Mouse (Mus musculus) intestine, embryonic 14.5 days (tissue): Measurements from ENCODE around the gene Pgam1. TPM values are rescaled to one million over a fixed set of nuclear protein-coding genes. Genes with fewer than 3 reads are reported as not detected.
A peak's percentile ranks its signal among the peaks of the same experiment; 100 is the strongest.
"Not testable (repeated sequence)": the region's sequence is repeated elsewhere in the genome, so short reads cannot be mapped to it uniquely, and the experiment has no call there.

Experiments used
- ATAC-seq: fragments of 200-750 bp; cut with Nextera tagmentation; replicated peaks from 2 replicates; pipeline ENCODE4 v1.8.0; 2017; ENCODE audit warnings: low read depth, moderate number of reproducible peaks, moderate TSS enrichment, moderate library complexity; ENCODE audit not compliant: low FRiP score, low TSS enrichment
- DNase-seq: peaks from one replicate; pipeline ENCODE4 v3.0.0-alpha.2; 2018; ENCODE audit warnings: low spot score
- H3K27ac ChIP-seq: fragments of 300-500 bp; sonication (generic); 2 replicates; pipeline ENCODE4 v1.5.1; 2014; ENCODE audit warnings: low read depth, mild to moderate bottlenecking, control low read depth
- H3K27me3 ChIP-seq: fragments of 300-500 bp; sonication (generic); replicated peaks from 2 replicates; pipeline ENCODE4 v1.6.1; 2014; ENCODE audit warnings: low read length, control low read depth; ENCODE audit not compliant: control insufficient read depth, insufficient read depth
- H3K36me3 ChIP-seq: fragments of 300-500 bp; sonication (generic); 2 replicates; pipeline ENCODE4 v1.6.1; 2014; ENCODE audit warnings: low read length, control low read depth; ENCODE audit not compliant: control insufficient read depth, insufficient read depth
- H3K4me1 ChIP-seq: fragments of 300-500 bp; sonication (generic); replicated peaks from 2 replicates; pipeline ENCODE4 v1.6.1; 2014; ENCODE audit warnings: low read length, control low read depth, mixed read lengths; ENCODE audit not compliant: control insufficient read depth, insufficient read depth
- H3K4me2 ChIP-seq: fragments of 300-500 bp; sonication (generic); 2 replicates; pipeline ENCODE4 v1.6.1; 2014; ENCODE audit warnings: low read length
- H3K4me3 ChIP-seq: fragments of 300-500 bp; sonication (generic); 2 replicates; pipeline ENCODE4 v1.5.1; 2014; ENCODE audit warnings: low read depth, low read length, control low read depth, mixed read lengths
- H3K9ac ChIP-seq: fragments of 300-500 bp; sonication (generic); 2 replicates; pipeline ENCODE4 v1.6.1; 2014; ENCODE audit warnings: mild to moderate bottlenecking, low read length
- H3K9me3 ChIP-seq: fragments of 300-500 bp; sonication (generic); 2 replicates; pipeline ENCODE4 v1.6.1; 2016; ENCODE audit warnings: low read length, control low read depth; ENCODE audit not compliant: control insufficient read depth
- WGBS: fragments of 180-500 bp; shearing (Covaris S2); extraction: QIAGEN DNeasy Blood & Tissue Kit; methylation state at CpG from one replicate; pipeline ENCODE4 v1.1.7; 2014; 5-methylcytosine and 5-hydroxymethylcytosine counted together
- polyA plus RNA-seq: library from polyadenylated mRNA; unstranded; fragments of >200 nt; fragmentation: Nextera tagmentation; extraction: Ambion mirVana; gene quantifications from 2 replicates; pipeline ENCODE4 v1.2.1, GENCODE M21; 2014

Pgam1 gene
- polyA plus RNA-seq = 819 and 835 TPM in 2 replicates

GRCm38 (mm10) chr19:41911178-41912073 lies at the start of gene Pgam1:
TSS of gene Pgam1 (plus strand) at chr19:41911923.
- Histone ChIP-seq H3K27ac (peak within 1 kb of the TSS; percentile 91), H3K4me1 (peaks cover 20% of the 10 kb centered on the region), H3K4me2 (peak within 1 kb of the TSS; percentile 62), H3K9ac (peak within 1 kb of the TSS; percentile 95), H3K36me3 (peaks cover 22% of the 10 kb centered on the region), H3K9me3 (no peaks in the 10 kb centered on the region), H3K4me3 (peak within 1 kb of the TSS; percentile 98), H3K27me3 (no peaks in the 10 kb centered on the region)
- 5% methylated on average over 54 of the region's 54 CpGs for WGBS
- ATAC-seq (peak; percentile 91), DNase-seq (peak; percentile 99)

- Histone ChIP-seq H3K4me2 (no peak overlapping the region), H3K4me1 (no peaks in the 10 kb centered on the region), H3K27ac (no peak overlapping the region), H3K9me3 (no peaks in the 10 kb centered on the region), H3K4me3 (no peak overlapping the region), H3K36me3 (peaks cover 76% of the 10 kb centered on the region), H3K9ac (no peak overlapping the region), H3K27me3 (no peaks in the 10 kb centered on the region)
- 88% methylated on average over 8 of the region's 8 CpGs for WGBS
- no peak for ATAC-seq
- DNase-seq = no peak
These were observed 45.0 kb upstream of the Pgam1 start for GRCm38 (mm10) chr19:41866707-41867106.

GRCm38 (mm10) chr19:41869296-41869695 lies 42.4 kb upstream of the Pgam1 start:
- Histone ChIP-seq H3K27me3 (no peaks in the 10 kb centered on the region), H3K4me2 (no peak overlapping the region), H3K4me1 (no peaks in the 10 kb centered on the region), H3K27ac (no peak overlapping the region), H3K4me3 (no peak overlapping the region), H3K9me3 (no peaks in the 10 kb centered on the region), H3K9ac (no peak overlapping the region), H3K36me3 (peaks cover 76% of the 10 kb centered on the region)
- DNase-seq = no peak
- ATAC-seq = no peak
- 92% methylated on average over 5 of the region's 5 CpGs for WGBS

GRCm38 (mm10) chr19:41869946-41870345 lies 41.8 kb upstream of the Pgam1 start:
- H3K27me3 ChIP-seq, H3K27ac ChIP-seq, H3K4me3 ChIP-seq, H3K9me3 ChIP-seq, H3K4me2 ChIP-seq, ATAC-seq, H3K4me1 ChIP-seq, DNase-seq, H3K9ac ChIP-seq: not testable (repeated sequence)
- WGBS = 79% methylated on average over 5 of the region's 5 CpGs
- H3K36me3 ChIP-seq = peaks cover 80% of the 10 kb centered on the region

GRCm38 (mm10) chr19:41872285-41872684 lies 39.4 kb upstream of the Pgam1 start:
- H3K36me3 ChIP-seq = peaks cover 81% of the 10 kb centered on the region
- H3K9ac ChIP-seq = no peak overlapping the region
- H3K4me2 ChIP-seq = no peak overlapping the region
- no peaks in the 10 kb centered on the region for H3K27me3 ChIP-seq
- WGBS = 90% methylated on average over 2 of the region's 2 CpGs
- H3K27ac ChIP-seq = no peak overlapping the region
- H3K9me3 ChIP-seq = no peaks in the 10 kb centered on the region
- no peak overlapping the region for H3K4me3 ChIP-seq
- H3K4me1 ChIP-seq = no peaks in the 10 kb centered on the region
- DNase-seq (no peak), ATAC-seq (no peak)

- Histone ChIP-seq H3K4me3 (no peak overlapping the region), H3K4me1 (no peaks in the 10 kb centered on the region), H3K4me2 (no peak overlapping the region), H3K36me3 (peaks cover 75% of the 10 kb centered on the region), H3K27me3 (no peaks in the 10 kb centered on the region), H3K9me3 (no peaks in the 10 kb centered on the region), H3K27ac (no peak overlapping the region), H3K9ac (no peak overlapping the region)
- DNase-seq = no peak
- ATAC-seq = no peak
- 92% methylated on average over 14 of the region's 14 CpGs for WGBS
These were observed 37.4 kb upstream of the Pgam1 start for GRCm38 (mm10) chr19:41874356-41874755.

GRCm38 (mm10) chr19:41881842-41882241 lies 29.9 kb upstream of the Pgam1 start:
- H3K4me1 ChIP-seq = no peaks in the 10 kb centered on the region
- H3K9me3 ChIP-seq = no peaks in the 10 kb centered on the region
- no peak overlapping the region for H3K4me3 ChIP-seq
- H3K4me2 ChIP-seq = no peak overlapping the region
- ATAC-seq (no peak), DNase-seq (no peak)
- peaks cover 66% of the 10 kb centered on the region for H3K36me3 ChIP-seq
- H3K27me3 ChIP-seq = no peaks in the 10 kb centered on the region
- no peak overlapping the region for H3K27ac ChIP-seq
- no peak overlapping the region for H3K9ac ChIP-seq
- 96% methylated on average over 4 of the region's 4 CpGs for WGBS

- Histone ChIP-seq H3K27me3 (no peaks in the 10 kb centered on the region), H3K36me3 (peaks cover 69% of the 10 kb centered on the region), H3K9ac (no peak overlapping the region), H3K4me1 (no peaks in the 10 kb centered on the region), H3K4me3 (no peak overlapping the region), H3K4me2 (no peak overlapping the region), H3K27ac (no peak overlapping the region), H3K9me3 (no peaks in the 10 kb centered on the region)
- 91% methylated on average over 9 of the region's 9 CpGs for WGBS
- DNase-seq (no peak), ATAC-seq (no peak)
These were observed 27.8 kb upstream of the Pgam1 start for GRCm38 (mm10) chr19:41883882-41884281.

- Histone ChIP-seq H3K4me3 (no peak overlapping the region), H3K9ac (no peak overlapping the region), H3K9me3 (no peaks in the 10 kb centered on the region), H3K27me3 (no peaks in the 10 kb centered on the region), H3K4me1 (no peaks in the 10 kb centered on the region), H3K4me2 (no peak overlapping the region), H3K27ac (no peak overlapping the region), H3K36me3 (peaks cover 65% of the 10 kb centered on the region)
- ATAC-seq (no peak), DNase-seq (no peak)
These were observed 23.5 kb upstream of the Pgam1 start for GRCm38 (mm10) chr19:41888191-41888590.
